Mouse (Mus musculus) kidney, adult 8-10 months (tissue): ENCODE results near the gene Nfe2l3.
"Not testable (repeated sequence)": the region's sequence is repeated elsewhere in the genome, so short reads cannot be mapped to it uniquely, and the experiment has no call there.

Experiments
- DNase-seq, 2 experiments: peaks; one replicate each; pipeline ENCODE4 v3.0.0; 2022

Gene Nfe2l3

GRCm38 (mm10) chr6:51452927-51453503 is 20.5 kb downstream of the Nfe2l3 start:
- DNase-seq = no peak

GRCm38 (mm10) chr6:51454949-51455348 is 22.5 kb downstream of the Nfe2l3 start:
- DNase-seq = no peak

- no peak for DNase-seq
Observed at GRCm38 (mm10) chr6:51456198-51456597, 23.7 kb downstream of the Nfe2l3 start.

GRCm38 (mm10) chr6:51457283-51457682 is 24.8 kb downstream of the Nfe2l3 start:
- no peak for DNase-seq

- DNase-seq = no peak
Observed at GRCm38 (mm10) chr6:51457770-51458387, 25.4 kb downstream of the Nfe2l3 start.

GRCm38 (mm10) chr6:51458925-51459312 is 26.4 kb downstream of the Nfe2l3 start:
- DNase-seq = no peak

- DNase-seq = no peak
Observed at GRCm38 (mm10) chr6:51459313-51460020, 27.0 kb downstream of the Nfe2l3 start.

- DNase-seq = no peak
Observed at GRCm38 (mm10) chr6:51460021-51460360, 27.5 kb downstream of the Nfe2l3 start.

GRCm38 (mm10) chr6:51460363-51460762 is 27.9 kb downstream of the Nfe2l3 start:
- no peak for DNase-seq

- no peak for DNase-seq
Observed at GRCm38 (mm10) chr6:51467649-51468048, 35.2 kb downstream of the Nfe2l3 start.

GRCm38 (mm10) chr6:51468891-51469561 is 36.6 kb downstream of the Nfe2l3 start:
- DNase-seq = peak; percentile 57 to 78

GRCm38 (mm10) chr6:51469715-51470310 is 37.3 kb downstream of the Nfe2l3 start, which contains the start of gene Hnrnpa2b1:
Gene Hnrnpa2b1, minus strand, starts transcription at chr6:51469894.
- DNase-seq = peak; percentile 97 to 99

- DNase-seq = peak; percentile 58 to 64
Observed at GRCm38 (mm10) chr6:51470311-51471178, 38.1 kb downstream of the Nfe2l3 start, which contains the start of gene Cbx3. Gene Cbx3, plus strand, starts transcription at chr6:51470360.

GRCm38 (mm10) chr6:51471179-51471505 is 38.7 kb downstream of the Nfe2l3 start:
- no peak for DNase-seq

- DNase-seq = no peak
Observed at GRCm38 (mm10) chr6:51471782-51472181, 39.3 kb downstream of the Nfe2l3 start.

GRCm38 (mm10) chr6:51472213-51472612 is 39.7 kb downstream of the Nfe2l3 start:
- DNase-seq = no peak

- DNase-seq = no peak
Observed at GRCm38 (mm10) chr6:51479136-51479731, 46.8 kb downstream of the Nfe2l3 start.

- DNase-seq = peak; percentile 31 to 39
Observed at GRCm38 (mm10) chr6:51481548-51481947, 49.1 kb downstream of the Nfe2l3 start.

GRCm38 (mm10) chr6:51483861-51484260 is 51.4 kb downstream of the Nfe2l3 start:
- DNase-seq = no peak

- DNase-seq = not testable (repeated sequence)
Observed at GRCm38 (mm10) chr6:51484556-51484955, 52.1 kb downstream of the Nfe2l3 start.

- no peak for DNase-seq
Observed at GRCm38 (mm10) chr6:51485646-51486045, 53.2 kb downstream of the Nfe2l3 start.
